Mouse (Mus musculus) heart, adult 2 months (tissue): ENCODE results near the gene Lmntd2.

Experiments
- CTCF ChIP-seq: fragments of 200-600 bp; IDR thresholded peaks from 2 replicates; pipeline ENCODE4 v1.8.1; 2022; ENCODE audit warnings: antibody characterized with exemption, mild to moderate bottlenecking, moderate library complexity
- EP300 ChIP-seq: fragments of 200-500 bp; IDR thresholded peaks from 2 replicates; pipeline ENCODE4 v1.6.1; 2011; ENCODE audit warnings: low read depth, low read length, control low read depth; ENCODE audit not compliant: insufficient read depth

DNA sequence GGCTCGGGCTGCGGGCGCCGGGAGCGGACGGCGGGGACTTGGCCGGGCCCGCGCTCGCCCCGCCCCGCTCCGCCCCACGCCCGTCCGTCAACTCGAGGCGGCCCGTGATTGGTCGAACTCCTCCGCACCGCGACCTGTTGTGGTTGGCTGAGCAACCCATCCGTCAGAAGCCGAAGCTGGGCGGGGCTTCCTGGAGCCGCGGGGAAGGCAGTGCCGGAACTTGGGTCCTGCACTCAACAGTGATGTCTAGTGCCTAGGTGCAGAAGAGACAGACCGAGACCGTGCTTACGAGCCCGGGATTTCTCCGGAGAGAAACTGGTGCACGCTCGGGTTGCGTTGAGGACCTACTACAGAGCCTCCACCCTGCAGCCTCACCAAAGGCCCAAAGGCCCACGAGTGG lies 19.9 kb downstream of the Lmntd2 start, which contains the start of the genes Hras and Lrrc56:
- TF ChIP-seq CTCF = no peak
- TF ChIP-seq EP300 = 0 out of 2 replicates have a peak, but pooled peaks have one; percentile 38
